Mouse (Mus musculus) midbrain, embryonic 13.5 days (tissue): Measurements from ENCODE around the gene Dennd4a. TPM values are rescaled to one million over a fixed set of nuclear protein-coding genes. Genes with fewer than 3 reads are reported as not detected.

Source experiments
- ATAC-seq: fragments of 200-750 bp; cut with Nextera tagmentation; 2 replicates; pipeline ENCODE4 v1.8.0; 2017; ENCODE audit warnings: mild to moderate bottlenecking, moderate TSS enrichment, moderate library complexity
- H3K27ac ChIP-seq: fragments of 300-500 bp; sonication (generic); 2 replicates; pipeline ENCODE4 v1.5.1; 2015; ENCODE audit warnings: inconsistent platforms, mild to moderate bottlenecking, moderate library complexity
- H3K27me3 ChIP-seq: fragments of 300-500 bp; sonication (generic); 2 replicates; pipeline ENCODE4 v1.6.1; 2015; ENCODE audit warnings: mild to moderate bottlenecking, inconsistent platforms
- H3K36me3 ChIP-seq: fragments of 300-500 bp; sonication (generic); 2 replicates; pipeline ENCODE4 v1.6.1; 2015; ENCODE audit warnings: mild to moderate bottlenecking, inconsistent platforms
- H3K4me1 ChIP-seq: fragments of 300-500 bp; sonication (generic); replicated peaks from 2 replicates; pipeline ENCODE4 v1.6.1; 2015; ENCODE audit warnings: inconsistent platforms
- H3K4me2 ChIP-seq: fragments of 300-500 bp; sonication (generic); replicated peaks from 2 replicates; pipeline ENCODE4 v1.6.1; 2015; ENCODE audit warnings: moderate library complexity, mild to moderate bottlenecking, inconsistent platforms
- H3K4me3 ChIP-seq: fragments of 300-500 bp; sonication (generic); replicated peaks from 2 replicates; pipeline ENCODE4 v1.5.1; 2015; ENCODE audit warnings: mild to moderate bottlenecking, inconsistent platforms
- H3K9ac ChIP-seq: fragments of 300-500 bp; sonication (generic); replicated peaks from 2 replicates; pipeline ENCODE4 v1.6.1; 2015; ENCODE audit warnings: mild to moderate bottlenecking, inconsistent platforms
- H3K9me3 ChIP-seq: fragments of 300-500 bp; sonication (generic); 2 replicates; pipeline ENCODE4 v1.6.1; 2016; ENCODE audit warnings: mild to moderate bottlenecking, inconsistent platforms
- WGBS: fragments of 180-500 bp; shearing (Covaris S2); methylation state at CpG from one replicate; pipeline ENCODE4 v1.1.7; 2015; 5-methylcytosine and 5-hydroxymethylcytosine counted together
- polyA plus RNA-seq: library from polyadenylated mRNA; unstranded; fragments of >200 nt; fragmentation: Nextera tagmentation; extraction: Ambion mirVana; gene quantifications from 2 replicates; pipeline ENCODE4 v1.2.1, GENCODE M21; 2015

Dennd4a gene
- polyA plus RNA-seq, 1 experiment from 2014 or later: 9.7 TPM

GRCm38 (mm10) chr9:64904917-64905640, 93.9 kb downstream of the Dennd4a start:
- no peak overlapping the region for H3K4me3 ChIP-seq
- H3K36me3 ChIP-seq: peaks cover 39% of the 10 kb centered on the region
- no peak overlapping the region for H3K9ac ChIP-seq
- no peaks in the 10 kb centered on the region for H3K9me3 ChIP-seq
- 91% methylated on average over 14 of the region's 14 CpGs for WGBS
- ATAC-seq: no peak
- no peak overlapping the region for H3K4me2 ChIP-seq
- no peak overlapping the region for H3K27ac ChIP-seq
- no peaks in the 10 kb centered on the region for H3K4me1 ChIP-seq
- H3K27me3 ChIP-seq: no peaks in the 10 kb centered on the region

- Histone ChIP-seq H3K4me1 (no peaks in the 10 kb centered on the region), H3K27me3 (no peaks in the 10 kb centered on the region), H3K4me3 (no peak overlapping the region), H3K4me2 (no peak overlapping the region), H3K9me3 (no peaks in the 10 kb centered on the region), H3K9ac (no peak overlapping the region), H3K27ac (no peak overlapping the region), H3K36me3 (peaks cover 49% of the 10 kb centered on the region)
- whole genome bisulfite sequencing: 89% methylated on average over 3 of the region's 3 CpGs
- no peak for ATAC-seq
Observed at GRCm38 (mm10) chr9:64907441-64907840, 96.3 kb downstream of the Dennd4a start.

GRCm38 (mm10) chr9:64913406-64913805, 102.3 kb downstream of the Dennd4a start:
- Histone ChIP-seq H3K4me1 (no peaks in the 10 kb centered on the region), H3K9me3 (no peaks in the 10 kb centered on the region), H3K27me3 (no peaks in the 10 kb centered on the region), H3K36me3 (peaks cover 53% of the 10 kb centered on the region), H3K27ac (no peak overlapping the region), H3K4me2 (no peak overlapping the region), H3K4me3 (no peak overlapping the region), H3K9ac (no peak overlapping the region)
- 91% methylated on average over 4 of the region's 4 CpGs for WGBS
- no peak for ATAC-seq

- Histone ChIP-seq H3K9ac (no peak overlapping the region), H3K4me3 (no peak overlapping the region), H3K9me3 (no peaks in the 10 kb centered on the region), H3K27me3 (no peaks in the 10 kb centered on the region), H3K27ac (no peak overlapping the region), H3K4me1 (no peaks in the 10 kb centered on the region), H3K36me3 (peaks cover 58% of the 10 kb centered on the region), H3K4me2 (no peak overlapping the region)
- WGBS: 92% methylated on average over 2 of the region's 2 CpGs
- no peak for ATAC-seq
Observed at GRCm38 (mm10) chr9:64913973-64914372, 102.8 kb downstream of the Dennd4a start.

GRCm38 (mm10) chr9:64914629-64915028, 103.5 kb downstream of the Dennd4a start:
- no peak for ATAC-seq
- WGBS: 87% methylated on average over 4 of the region's 4 CpGs
- H3K36me3 ChIP-seq: peaks cover 55% of the 10 kb centered on the region

GRCm38 (mm10) chr9:64918560-64918959, 107.4 kb downstream of the Dennd4a start:
- ATAC-seq: no peak
- no peaks in the 10 kb centered on the region for H3K9me3 ChIP-seq
- peak overlapping the region; percentile 34 for H3K4me2 ChIP-seq
- no peak overlapping the region for H3K27ac ChIP-seq
- 40% methylated on average over 16 of the region's 16 CpGs for WGBS
- 0 out of 2 replicates have a peak overlapping the region, but pooled peaks have one; percentile 4 for H3K4me3 ChIP-seq
- peaks cover 29% of the 10 kb centered on the region for H3K36me3 ChIP-seq
- H3K9ac ChIP-seq: 0 out of 2 replicates have a peak overlapping the region, but pooled peaks have one; percentile 23
- H3K4me1 ChIP-seq: peaks cover 3% of the 10 kb centered on the region; the same call in 1 of the 2 replicates
- H3K27me3 ChIP-seq: no peaks in the 10 kb centered on the region

More at GRCm38 (mm10) chr9:64914629-64915028, 103.5 kb downstream of the Dennd4a start:
- Histone ChIP-seq H3K4me2 (no peak overlapping the region), H3K9ac (no peak overlapping the region), H3K9me3 (no peaks in the 10 kb centered on the region), H3K27ac (no peak overlapping the region), H3K4me1 (no peaks in the 10 kb centered on the region), H3K4me3 (no peak overlapping the region), H3K27me3 (no peaks in the 10 kb centered on the region)

GRCm38 (mm10) chr9:64925771-64926170, 114.6 kb downstream of the Dennd4a start:
- no peak overlapping the region for H3K4me3 ChIP-seq
- no peaks in the 10 kb centered on the region for H3K36me3 ChIP-seq
- no peak overlapping the region for H3K9ac ChIP-seq
- no peaks in the 10 kb centered on the region for H3K27me3 ChIP-seq
- no peaks in the 10 kb centered on the region for H3K9me3 ChIP-seq
- peaks cover 8% of the 10 kb centered on the region for H3K4me1 ChIP-seq
- no peak overlapping the region for H3K27ac ChIP-seq
- ATAC-seq: no peak
- 67% methylated on average over 5 of the region's 5 CpGs for WGBS
- no peak overlapping the region for H3K4me2 ChIP-seq

- H3K9ac ChIP-seq: no peak overlapping the region
- no peaks in the 10 kb centered on the region for H3K9me3 ChIP-seq
- H3K4me1 ChIP-seq: peaks cover 8% of the 10 kb centered on the region
- no peaks in the 10 kb centered on the region for H3K36me3 ChIP-seq
- no peaks in the 10 kb centered on the region for H3K27me3 ChIP-seq
- WGBS: 79% methylated on average over 8 of the region's 8 CpGs
- no peak for ATAC-seq
- no peak overlapping the region for H3K4me2 ChIP-seq
- H3K27ac ChIP-seq: no peak overlapping the region
- H3K4me3 ChIP-seq: no peak overlapping the region
Observed at GRCm38 (mm10) chr9:64926201-64926991, 115.3 kb downstream of the Dennd4a start.

- Histone ChIP-seq H3K27ac (no peak overlapping the region), H3K36me3 (no peaks in the 10 kb centered on the region), H3K4me1 (peaks cover 16% of the 10 kb centered on the region), H3K9me3 (no peaks in the 10 kb centered on the region), H3K4me2 (no peak overlapping the region), H3K27me3 (no peaks in the 10 kb centered on the region), H3K4me3 (no peak overlapping the region), H3K9ac (no peak overlapping the region)
- WGBS: 81% methylated on average over 4 of the region's 4 CpGs
- no peak for ATAC-seq
Observed at GRCm38 (mm10) chr9:64930256-64930655, 119.1 kb downstream of the Dennd4a start.

GRCm38 (mm10) chr9:64931751-64932610, 120.8 kb downstream of the Dennd4a start:
- no peak overlapping the region for H3K4me3 ChIP-seq
- no peaks in the 10 kb centered on the region for H3K9me3 ChIP-seq
- no peak overlapping the region for H3K9ac ChIP-seq
- H3K27ac ChIP-seq: no peak overlapping the region
- H3K36me3 ChIP-seq: no peaks in the 10 kb centered on the region
- no peak overlapping the region for H3K4me2 ChIP-seq
- H3K27me3 ChIP-seq: no peaks in the 10 kb centered on the region
- H3K4me1 ChIP-seq: peaks cover 12% of the 10 kb centered on the region
- ATAC-seq: no peak
- WGBS: 78% methylated on average over 7 of the region's 7 CpGs

GRCm38 (mm10) chr9:64934015-64934754, 123.0 kb downstream of the Dennd4a start:
- Histone ChIP-seq H3K4me2 (peak overlapping the region; percentile 26), H3K4me1 (peaks cover 12% of the 10 kb centered on the region), H3K27ac (0 out of 2 replicates have a peak overlapping the region, but pooled peaks have one; percentile 1), H3K4me3 (no peak overlapping the region), H3K9me3 (no peaks in the 10 kb centered on the region), H3K9ac (no peak overlapping the region), H3K36me3 (no peaks in the 10 kb centered on the region), H3K27me3 (no peaks in the 10 kb centered on the region)
- ATAC-seq: peak; percentile 82
- WGBS: 57% methylated on average over 15 of the region's 15 CpGs
